Mouse (Mus musculus): Measurements from ENCODE around the gene Tap2. TPM values are rescaled to one million over a fixed set of nuclear protein-coding genes. Genes with fewer than 3 reads are reported as not detected.
A peak's percentile ranks its signal among the peaks of the same experiment; 100 is the strongest.

Tap2 gene
- polyA plus RNA-seq, 1 experiment from 2014 or later = 0.41 TPM

GRCm38 (mm10) chr17:34205021-34205745, 1.9 kb downstream of the Tap2 start:
- H3K4me1 ChIP-seq (replicated peaks; ENCODE audit: control insufficient read depth, insufficient read depth, low read length) = peaks cover 4% of the 10 kb centered on the region
- H3K9ac ChIP-seq (ENCODE audit: low read length) = peak overlapping the region; percentile 57
- no peak overlapping the region for H3K27ac ChIP-seq (ENCODE audit: low read depth, low read length)
- no peak for ATAC-seq (replicated peaks; ENCODE audit: low FRiP score)
- peak overlapping the region; percentile 86 for H3K4me2 ChIP-seq (ENCODE audit: low read depth, low read length, severe bottlenecking)
- H3K4me3 ChIP-seq (ENCODE audit: low read depth, low read length) = peak overlapping the region; percentile 50
- no peaks in the 10 kb centered on the region for H3K36me3 ChIP-seq (ENCODE audit: control insufficient read depth, insufficient read depth, low read length)
- no peaks in the 10 kb centered on the region for H3K9me3 ChIP-seq (ENCODE audit: control insufficient read depth, low read length)
- H3K27me3 ChIP-seq (ENCODE audit: control insufficient read depth, insufficient read depth, low read length) = peaks cover 18% of the 10 kb centered on the region
- WGBS = 13% methylated on average over 18 of the region's 18 CpGs
- DNase-seq (ENCODE audit: low spot score) = no peak

- no peaks in the 10 kb centered on the region for H3K36me3 ChIP-seq (ENCODE audit: control insufficient read depth, insufficient read depth, low read length)
- H3K27ac ChIP-seq (ENCODE audit: low read depth, low read length) = no peak overlapping the region
- 16% methylated on average over 9 of the region's 9 CpGs for WGBS
- no peak overlapping the region for H3K4me3 ChIP-seq (ENCODE audit: low read depth, low read length)
- H3K27me3 ChIP-seq (ENCODE audit: control insufficient read depth, insufficient read depth, low read length) = peaks cover 18% of the 10 kb centered on the region
- H3K9ac ChIP-seq (ENCODE audit: low read length) = no peak overlapping the region
- H3K9me3 ChIP-seq (ENCODE audit: control insufficient read depth, low read length) = no peaks in the 10 kb centered on the region
- no peak for DNase-seq (ENCODE audit: low spot score)
- no peak overlapping the region for H3K4me2 ChIP-seq (ENCODE audit: low read depth, low read length, severe bottlenecking)
- H3K4me1 ChIP-seq (replicated peaks; ENCODE audit: control insufficient read depth, insufficient read depth, low read length) = peaks cover 4% of the 10 kb centered on the region
- no peak for ATAC-seq (replicated peaks; ENCODE audit: low FRiP score)
These were observed 2.4 kb downstream of the Tap2 start for GRCm38 (mm10) chr17:34205746-34206176.

DNA sequence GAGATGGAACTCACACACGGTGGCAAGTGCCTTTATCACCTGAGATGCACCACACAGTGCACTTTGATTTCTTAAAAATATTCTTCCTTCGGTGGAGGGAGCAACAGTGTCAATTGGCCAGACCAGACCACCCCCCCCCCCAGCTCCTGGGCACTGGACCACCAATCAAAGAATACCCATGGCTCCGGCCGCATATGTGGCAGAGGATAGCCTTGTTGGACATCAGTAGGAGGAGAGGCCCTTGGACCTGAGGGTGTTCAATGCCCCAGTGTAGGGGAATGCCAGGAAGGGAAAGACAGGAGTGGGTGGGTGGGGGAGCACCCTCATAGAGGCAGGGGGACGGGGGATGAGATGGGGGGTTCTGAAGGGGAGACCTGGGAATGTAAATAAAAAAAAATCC, 3.4 kb downstream of the Tap2 start:
- WGBS = 85% methylated on average over 5 of the region's 5 CpGs

DNA sequence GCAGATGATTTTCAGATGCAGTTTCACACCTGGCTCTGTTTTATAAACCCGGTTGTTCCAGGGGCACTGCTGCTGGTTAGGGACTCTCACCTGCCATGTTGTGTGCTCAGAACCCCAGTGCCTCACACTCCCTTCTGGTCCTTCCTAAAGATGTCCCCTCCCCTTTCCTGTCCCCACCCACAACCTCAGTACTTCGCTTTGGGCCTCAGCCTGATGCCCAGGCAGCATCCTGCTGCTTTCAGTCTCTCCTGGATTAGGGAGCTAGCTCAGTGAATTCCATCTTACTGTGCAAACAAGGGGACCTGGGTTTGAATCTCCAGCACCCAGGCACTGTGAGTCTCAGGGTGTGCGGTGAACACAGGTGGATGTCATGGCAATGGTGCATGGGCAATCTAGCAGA, 4.1 kb downstream of the Tap2 start:
- H3K4me3 ChIP-seq (ENCODE audit: low read depth, low read length) = no peak overlapping the region
- peaks cover 4% of the 10 kb centered on the region for H3K4me1 ChIP-seq (replicated peaks; ENCODE audit: control insufficient read depth, insufficient read depth, low read length)
- no peak overlapping the region for H3K9ac ChIP-seq (ENCODE audit: low read length)
- H3K27me3 ChIP-seq (ENCODE audit: control insufficient read depth, insufficient read depth, low read length) = peaks cover 29% of the 10 kb centered on the region
- no peak overlapping the region for H3K27ac ChIP-seq (ENCODE audit: low read depth, low read length)
- no peaks in the 10 kb centered on the region for H3K36me3 ChIP-seq (ENCODE audit: control insufficient read depth, insufficient read depth, low read length)
- WGBS = 74% methylated on average over 3 of the region's 3 CpGs
- no peak for DNase-seq (ENCODE audit: low spot score)
- no peak overlapping the region for H3K4me2 ChIP-seq (ENCODE audit: low read depth, low read length, severe bottlenecking)
- no peak for ATAC-seq (replicated peaks; ENCODE audit: low FRiP score)
- no peaks in the 10 kb centered on the region for H3K9me3 ChIP-seq (ENCODE audit: control insufficient read depth, low read length)

More for the DNA sequence above, 3.4 kb downstream of the Tap2 start:
- H3K4me2 ChIP-seq (ENCODE audit: low read depth, low read length, severe bottlenecking) = no peak overlapping the region
- DNase-seq (ENCODE audit: low spot score) (no peak), ATAC-seq (replicated peaks; ENCODE audit: low FRiP score) (no peak)
- H3K4me1 ChIP-seq (replicated peaks; ENCODE audit: control insufficient read depth, insufficient read depth, low read length) = peaks cover 4% of the 10 kb centered on the region
- H3K9ac ChIP-seq (ENCODE audit: low read length) = no peak overlapping the region
- peaks cover 22% of the 10 kb centered on the region for H3K27me3 ChIP-seq (ENCODE audit: control insufficient read depth, insufficient read depth, low read length)
- no peak overlapping the region for H3K27ac ChIP-seq (ENCODE audit: low read depth, low read length)
- no peak overlapping the region for H3K4me3 ChIP-seq (ENCODE audit: low read depth, low read length)
- H3K9me3 ChIP-seq (ENCODE audit: control insufficient read depth, low read length) = no peaks in the 10 kb centered on the region
- no peaks in the 10 kb centered on the region for H3K36me3 ChIP-seq (ENCODE audit: control insufficient read depth, insufficient read depth, low read length)

DNA sequence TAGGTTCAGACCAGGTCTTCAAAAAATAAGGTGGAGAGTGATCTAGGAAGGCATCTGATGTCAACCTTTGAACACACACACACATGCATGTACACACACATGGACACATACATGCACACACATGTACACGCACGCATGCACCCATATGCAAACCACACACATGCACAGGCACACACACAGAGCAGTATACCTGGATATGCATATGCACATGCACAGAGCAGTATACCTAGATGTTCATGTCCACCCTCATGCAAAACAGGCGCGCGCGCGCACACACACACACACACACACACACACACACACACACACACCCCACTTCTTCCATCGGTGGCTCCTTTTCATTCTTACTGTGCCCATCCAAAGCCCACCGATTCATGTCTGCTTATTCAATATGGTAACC, 4.5 kb downstream of the Tap2 start:
- H3K4me2 ChIP-seq (ENCODE audit: low read depth, low read length, severe bottlenecking) = no peak overlapping the region
- H3K4me3 ChIP-seq (ENCODE audit: low read depth, low read length) = no peak overlapping the region
- peaks cover 4% of the 10 kb centered on the region for H3K4me1 ChIP-seq (replicated peaks; ENCODE audit: control insufficient read depth, insufficient read depth, low read length)
- no peak for ATAC-seq (replicated peaks; ENCODE audit: low FRiP score)
- DNase-seq (ENCODE audit: low spot score) = no peak
- H3K9ac ChIP-seq (ENCODE audit: low read length) = no peak overlapping the region
- H3K27ac ChIP-seq (ENCODE audit: low read depth, low read length) = no peak overlapping the region
- 96% methylated on average over 9 of the region's 9 CpGs for WGBS
- H3K36me3 ChIP-seq (ENCODE audit: control insufficient read depth, insufficient read depth, low read length) = no peaks in the 10 kb centered on the region
- no peaks in the 10 kb centered on the region for H3K9me3 ChIP-seq (ENCODE audit: control insufficient read depth, low read length)
- H3K27me3 ChIP-seq (ENCODE audit: control insufficient read depth, insufficient read depth, low read length) = peaks cover 32% of the 10 kb centered on the region

DNA sequence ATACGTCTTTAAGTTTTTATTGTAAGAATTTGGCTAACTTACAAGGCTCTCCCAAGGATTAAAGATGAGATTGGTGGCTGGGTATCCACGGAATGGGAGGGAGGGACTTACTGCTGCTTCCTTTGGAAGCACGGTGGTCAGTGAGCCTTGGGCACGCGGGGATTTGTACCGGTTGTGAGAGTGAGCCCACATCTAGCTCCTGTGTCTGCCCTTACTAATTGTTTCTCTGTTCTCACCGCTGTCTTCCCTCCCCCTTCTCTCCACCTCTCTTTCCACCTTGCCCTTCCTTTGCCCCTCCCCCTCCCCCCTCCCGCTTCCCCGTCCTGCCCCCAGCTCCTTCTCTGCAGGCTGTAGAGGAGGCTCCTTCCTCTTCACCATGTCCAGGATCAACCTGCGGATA, 5.1 kb downstream of the Tap2 start:
- no peak overlapping the region for H3K9ac ChIP-seq (ENCODE audit: low read length)
- 23% methylated on average over 10 of the region's 10 CpGs for WGBS
- H3K27me3 ChIP-seq (ENCODE audit: control insufficient read depth, insufficient read depth, low read length) = peaks cover 31% of the 10 kb centered on the region
- H3K4me2 ChIP-seq (ENCODE audit: low read depth, low read length, severe bottlenecking) = no peak overlapping the region
- H3K4me1 ChIP-seq (replicated peaks; ENCODE audit: control insufficient read depth, insufficient read depth, low read length) = peaks cover 4% of the 10 kb centered on the region
- no peaks in the 10 kb centered on the region for H3K9me3 ChIP-seq (ENCODE audit: control insufficient read depth, low read length)
- no peak overlapping the region for H3K4me3 ChIP-seq (ENCODE audit: low read depth, low read length)
- no peak for DNase-seq (ENCODE audit: low spot score)
- no peak overlapping the region for H3K27ac ChIP-seq (ENCODE audit: low read depth, low read length)
- ATAC-seq (replicated peaks; ENCODE audit: low FRiP score) = no peak
- H3K36me3 ChIP-seq (ENCODE audit: control insufficient read depth, insufficient read depth, low read length) = no peaks in the 10 kb centered on the region

- no peaks in the 10 kb centered on the region for H3K36me3 ChIP-seq (ENCODE audit: control insufficient read depth, insufficient read depth, low read length)
- H3K9ac ChIP-seq (ENCODE audit: low read length) = no peak overlapping the region
- peaks cover 38% of the 10 kb centered on the region for H3K27me3 ChIP-seq (ENCODE audit: control insufficient read depth, insufficient read depth, low read length)
- 48% methylated on average over 3 of the region's 3 CpGs for WGBS
- no peaks in the 10 kb centered on the region for H3K9me3 ChIP-seq (ENCODE audit: control insufficient read depth, low read length)
- H3K4me3 ChIP-seq (ENCODE audit: low read depth, low read length) = no peak overlapping the region
- no peak overlapping the region for H3K27ac ChIP-seq (ENCODE audit: low read depth, low read length)
- no peak overlapping the region for H3K4me2 ChIP-seq (ENCODE audit: low read depth, low read length, severe bottlenecking)
- ATAC-seq (replicated peaks; ENCODE audit: low FRiP score) = no peak
- H3K4me1 ChIP-seq (replicated peaks; ENCODE audit: control insufficient read depth, insufficient read depth, low read length) = peaks cover 3% of the 10 kb centered on the region
- DNase-seq (ENCODE audit: low spot score) = no peak
These were observed 6.4 kb downstream of the Tap2 start for GRCm38 (mm10) chr17:34209680-34210079.

DNA sequence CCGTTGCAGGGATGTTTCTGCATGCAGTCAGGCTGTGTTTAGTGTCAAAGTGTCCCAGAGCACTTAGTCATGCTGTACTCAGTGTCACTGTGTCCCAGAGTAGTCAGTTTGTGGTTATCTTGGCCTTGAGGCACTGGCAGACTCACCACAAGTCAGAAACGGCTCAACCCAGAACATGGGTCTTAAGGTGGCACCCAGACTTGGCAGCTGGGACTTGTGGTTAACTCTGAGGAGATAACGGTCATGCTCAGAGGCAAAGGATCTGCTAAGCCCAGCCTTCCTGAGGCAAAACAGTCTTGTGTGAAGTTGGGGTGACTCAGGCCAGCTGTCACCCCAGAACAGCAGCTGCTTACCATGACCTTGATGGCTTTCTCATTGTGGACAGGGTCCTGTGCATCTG, 7.3 kb downstream of the Tap2 start:
- Histone ChIP-seq H3K9ac (ENCODE audit: low read length) (no peak overlapping the region), H3K27me3 (ENCODE audit: control insufficient read depth, insufficient read depth, low read length) (peaks cover 32% of the 10 kb centered on the region), H3K4me3 (ENCODE audit: low read depth, low read length) (no peak overlapping the region), H3K4me1 (replicated peaks; ENCODE audit: control insufficient read depth, insufficient read depth, low read length) (no peaks in the 10 kb centered on the region), H3K36me3 (ENCODE audit: control insufficient read depth, insufficient read depth, low read length) (no peaks in the 10 kb centered on the region), H3K4me2 (ENCODE audit: low read depth, low read length, severe bottlenecking) (no peak overlapping the region), H3K27ac (ENCODE audit: low read depth, low read length) (no peak overlapping the region), H3K9me3 (ENCODE audit: control insufficient read depth, low read length) (no peaks in the 10 kb centered on the region)
- DNase-seq (ENCODE audit: low spot score) = no peak
- ATAC-seq (replicated peaks; ENCODE audit: low FRiP score) = no peak
- WGBS = 74% methylated on average over 3 of the region's 3 CpGs

- Histone ChIP-seq H3K4me3 (ENCODE audit: low read depth, low read length) (no peak overlapping the region), H3K27me3 (ENCODE audit: control insufficient read depth, insufficient read depth, low read length) (peaks cover 27% of the 10 kb centered on the region), H3K9me3 (ENCODE audit: control insufficient read depth, low read length) (no peaks in the 10 kb centered on the region), H3K9ac (ENCODE audit: low read length) (no peak overlapping the region), H3K4me1 (replicated peaks; ENCODE audit: control insufficient read depth, insufficient read depth, low read length) (no peaks in the 10 kb centered on the region), H3K4me2 (ENCODE audit: low read depth, low read length, severe bottlenecking) (no peak overlapping the region), H3K36me3 (ENCODE audit: control insufficient read depth, insufficient read depth, low read length) (no peaks in the 10 kb centered on the region), H3K27ac (ENCODE audit: low read depth, low read length) (no peak overlapping the region)
- DNase-seq (ENCODE audit: low spot score) (no peak), ATAC-seq (replicated peaks; ENCODE audit: low FRiP score) (no peak)
- WGBS = 21% methylated on average over 23 of the region's 23 CpGs
These were observed 8.5 kb downstream of the Tap2 start for GRCm38 (mm10) chr17:34211746-34212365.
